Mouse (Mus musculus) forebrain, embryonic 12.5 days (tissue): Measurements from ENCODE around the gene Sirt2. TPM values are rescaled to one million over a fixed set of nuclear protein-coding genes. Genes with fewer than 3 reads are reported as not detected.

Experiments
- ATAC-seq: fragments of 200-750 bp; cut with Nextera tagmentation; 2 replicates; pipeline ENCODE4 v1.8.0; 2017; ENCODE audit warnings: moderate TSS enrichment; ENCODE audit not compliant: low FRiP score
- H3K27ac ChIP-seq: fragments of 300-500 bp; sonication (generic); 2 replicates; pipeline ENCODE4 v1.5.1; 2016; ENCODE audit warnings: mild to moderate bottlenecking
- H3K27me3 ChIP-seq: fragments of 300-500 bp; sonication (generic); 2 replicates; pipeline ENCODE4 v1.6.1; 2016; ENCODE audit warnings: mild to moderate bottlenecking
- H3K36me3 ChIP-seq: fragments of 300-500 bp; sonication (generic); replicated peaks from 2 replicates; pipeline ENCODE4 v1.6.1; 2016; ENCODE audit warnings: mild to moderate bottlenecking
- H3K4me1 ChIP-seq: fragments of 300-500 bp; sonication (generic); 2 replicates; pipeline ENCODE4 v1.6.1; 2016
- H3K4me2 ChIP-seq: fragments of 300-500 bp; sonication (generic); 2 replicates; pipeline ENCODE4 v1.6.1; 2016; ENCODE audit warnings: mild to moderate bottlenecking, moderate library complexity
- H3K4me3 ChIP-seq: fragments of 300-500 bp; sonication (generic); replicated peaks from 2 replicates; pipeline ENCODE4 v1.5.1; 2016; ENCODE audit warnings: mild to moderate bottlenecking
- H3K9ac ChIP-seq: fragments of 300-500 bp; sonication (generic); 2 replicates; pipeline ENCODE4 v1.6.1; 2016; ENCODE audit warnings: mild to moderate bottlenecking
- H3K9me3 ChIP-seq: fragments of 300-500 bp; sonication (generic); 2 replicates; pipeline ENCODE4 v1.6.1; 2016
- WGBS: fragments of 180-500 bp; shearing (Covaris S2); methylation state at CpG from one replicate; pipeline ENCODE4 v1.1.7; 2016; 5-methylcytosine and 5-hydroxymethylcytosine counted together
- polyA plus RNA-seq: library from polyadenylated mRNA; unstranded; fragments of >200 nt; fragmentation: Nextera tagmentation; extraction: Ambion mirVana; gene quantifications from 2 replicates; pipeline ENCODE4 v1.2.1, GENCODE M21; 2016

Gene Sirt2
- polyA plus RNA-seq, 1 experiment from 2014 or later, result 68.3 TPM

DNA sequence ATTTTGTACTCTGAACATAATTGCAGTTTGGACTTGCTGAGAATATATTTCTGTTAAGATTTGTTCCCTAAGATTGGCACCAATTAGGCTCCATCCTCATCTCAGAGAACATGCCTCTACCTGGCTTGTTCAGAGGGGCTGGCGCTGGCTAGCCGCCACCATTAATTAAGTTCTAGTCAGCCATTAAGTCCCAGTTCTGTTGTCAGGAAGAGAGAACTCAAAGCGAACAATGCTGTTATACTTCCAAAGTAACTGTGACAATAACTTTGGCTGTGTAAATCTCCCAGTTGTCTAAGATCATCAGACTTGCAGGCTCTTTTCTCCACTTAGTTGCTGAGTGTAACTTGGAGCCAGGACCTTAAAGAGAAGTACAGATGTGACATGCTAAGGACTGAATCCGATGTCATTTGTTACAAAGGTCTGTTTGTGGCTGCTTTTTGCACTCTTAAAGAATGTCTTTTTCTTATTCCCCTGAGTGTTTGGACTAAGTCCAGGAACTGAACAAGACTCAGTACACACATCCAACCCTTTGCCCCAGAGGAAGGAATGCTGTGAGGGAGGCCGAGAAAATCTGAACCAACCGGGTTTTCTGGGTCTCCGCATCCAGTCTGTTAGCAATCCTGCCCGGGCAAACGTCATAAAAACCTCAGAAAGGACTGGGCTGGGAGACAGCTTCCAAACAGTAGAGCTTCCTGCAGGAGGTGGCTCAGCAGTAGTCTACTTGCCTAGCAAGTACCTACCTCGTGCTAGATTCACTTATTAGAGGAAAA, 35.6 kb downstream of the Sirt2 start:
- Histone ChIP-seq H3K36me3 (no peaks in the 10 kb centered on the region), H3K4me3 (no peak overlapping the region), H3K4me1 (peaks cover 24% of the 10 kb centered on the region), H3K27me3 (no peaks in the 10 kb centered on the region), H3K4me2 (peak overlapping the region; percentile 9; the same call in 1 of the 2 replicates), H3K9ac (no peak overlapping the region), H3K9me3 (no peaks in the 10 kb centered on the region), H3K27ac (peak overlapping the region; percentile 69)
- ATAC-seq, result no peak
- WGBS, result 27% methylated on average over 10 of the region's 10 CpGs

DNA sequence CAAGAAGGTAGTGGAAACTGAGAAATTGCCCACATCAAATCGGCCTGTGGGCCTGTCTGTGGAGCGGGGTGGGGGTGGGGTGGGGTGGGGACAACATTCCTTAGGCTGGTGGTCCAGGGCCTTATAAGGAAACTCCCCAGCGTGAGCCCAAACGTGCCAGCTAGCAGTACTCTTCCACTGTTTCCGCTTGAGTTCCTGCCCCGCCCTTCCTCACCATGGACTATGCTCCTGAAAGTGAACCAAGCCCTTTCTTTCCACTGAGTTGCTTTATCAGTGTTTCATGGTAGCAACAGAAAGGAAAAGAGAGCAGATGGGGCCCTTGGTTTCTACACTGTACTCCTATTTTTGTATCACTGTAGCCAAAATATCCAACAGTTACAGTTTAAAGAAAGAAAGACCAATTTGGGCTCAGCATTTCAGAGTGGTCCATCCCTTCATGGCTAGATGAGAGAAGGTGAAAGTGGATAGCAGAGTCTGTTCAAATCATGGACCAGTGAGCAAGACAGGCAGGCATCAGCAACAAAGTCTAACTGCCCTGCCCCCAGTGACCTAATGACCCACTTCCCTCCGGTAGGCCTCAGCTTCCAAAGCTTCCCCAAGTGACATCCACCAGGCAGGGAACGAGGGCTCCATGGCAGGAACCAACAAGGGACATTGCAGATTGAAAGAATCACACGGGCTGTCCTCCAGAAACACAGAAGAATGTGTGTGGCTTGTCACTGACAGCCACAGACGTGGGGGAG, 36.5 kb downstream of the Sirt2 start:
- Histone ChIP-seq H3K4me3 (no peak overlapping the region), H3K4me1 (peaks cover 29% of the 10 kb centered on the region), H3K36me3 (no peaks in the 10 kb centered on the region), H3K9me3 (no peaks in the 10 kb centered on the region), H3K27me3 (no peaks in the 10 kb centered on the region), H3K9ac (0 out of 2 replicates have a peak overlapping the region, but pooled peaks have one; percentile 0), H3K4me2 (peak overlapping the region; percentile 9), H3K27ac (peak overlapping the region; percentile 69)
- WGBS, result 10% methylated on average over 10 of the region's 10 CpGs
- 0 out of 2 replicates have a peak, but pooled peaks have one; percentile 36 for ATAC-seq

DNA sequence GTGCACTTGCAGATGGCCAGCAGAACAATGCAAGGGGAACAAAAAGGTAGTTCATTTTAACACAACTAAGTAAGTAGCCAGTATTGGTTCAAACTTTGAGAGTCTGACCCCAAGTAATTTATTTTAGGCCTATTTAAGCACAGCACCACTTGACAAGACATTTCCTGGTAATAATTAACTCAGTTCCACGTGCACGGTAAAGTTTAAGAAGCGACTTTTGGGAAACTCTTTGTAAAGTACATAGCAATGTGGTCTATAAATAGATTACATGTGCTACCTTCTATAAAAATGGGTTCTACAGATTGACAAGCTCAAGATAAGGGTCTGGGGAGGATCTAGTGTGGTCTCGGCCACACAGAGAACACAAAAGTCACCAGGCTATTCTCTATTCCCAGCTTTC, 37.2 kb downstream of the Sirt2 start:
- Histone ChIP-seq H3K4me2 (no peak overlapping the region), H3K27ac (no peak overlapping the region), H3K36me3 (no peaks in the 10 kb centered on the region), H3K4me1 (peaks cover 34% of the 10 kb centered on the region), H3K27me3 (no peaks in the 10 kb centered on the region), H3K9me3 (no peaks in the 10 kb centered on the region), H3K9ac (no peak overlapping the region), H3K4me3 (no peak overlapping the region)
- ATAC-seq, result no peak
- WGBS, result 70% methylated on average over 4 of the region's 4 CpGs

DNA sequence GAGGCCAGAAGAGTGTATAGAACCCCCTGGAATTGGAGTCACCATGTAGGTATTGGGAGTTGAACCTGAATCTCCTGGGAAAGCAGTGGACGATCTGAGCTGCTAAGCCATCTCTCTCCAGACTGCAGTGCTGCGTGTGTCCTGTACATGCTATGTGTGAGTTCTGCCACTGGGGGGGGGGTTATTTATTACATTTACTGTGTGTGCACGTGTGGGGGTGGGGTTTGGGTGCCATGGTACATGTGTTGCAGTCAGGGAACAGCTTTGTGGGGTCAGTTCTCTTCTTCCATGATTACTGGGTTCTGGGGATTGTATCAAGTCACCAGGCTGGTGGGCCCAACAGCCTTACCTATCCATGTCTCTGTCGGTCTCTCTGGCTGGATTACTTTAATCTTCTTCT, 40.3 kb downstream of the Sirt2 start:
- H3K4me1 ChIP-seq, result peaks cover 31% of the 10 kb centered on the region

DNA sequence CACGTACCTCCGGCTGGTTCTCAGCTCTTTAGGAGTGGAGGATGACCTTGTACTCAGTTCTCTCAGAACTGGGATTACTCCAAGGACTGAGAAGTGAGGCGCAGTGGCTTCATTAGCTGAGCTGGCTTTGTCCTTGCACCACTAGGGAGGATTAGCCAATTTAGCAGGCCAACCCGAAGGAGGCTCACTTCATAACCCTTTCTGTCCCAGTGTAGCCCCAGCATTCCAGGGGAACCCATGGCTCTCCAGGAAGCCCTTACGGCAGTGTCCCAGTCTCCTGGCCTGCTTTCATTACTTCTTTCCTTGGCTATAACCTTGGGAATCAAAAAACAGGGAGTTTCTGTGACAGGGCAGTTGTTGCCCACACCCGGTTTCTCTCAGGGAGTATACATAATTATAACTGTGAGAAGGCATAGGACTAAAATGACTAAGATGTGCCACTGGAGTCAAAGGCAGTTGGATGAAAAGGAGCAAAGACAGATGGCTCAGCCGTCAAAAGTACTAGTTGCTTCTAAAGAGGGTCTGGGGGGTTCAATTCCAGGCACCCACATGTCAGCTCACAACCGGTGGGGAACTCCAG, 41.2 kb downstream of the Sirt2 start:
- H3K4me1 ChIP-seq, result peaks cover 31% of the 10 kb centered on the region
- H3K9me3 ChIP-seq, result no peaks in the 10 kb centered on the region

More for the DNA sequence above, 40.3 kb downstream of the Sirt2 start:
- H3K9ac ChIP-seq, result no peak overlapping the region
- H3K9me3 ChIP-seq, result no peaks in the 10 kb centered on the region
- H3K4me3 ChIP-seq, result no peak overlapping the region
- H3K4me2 ChIP-seq, result no peak overlapping the region
- H3K27me3 ChIP-seq, result no peaks in the 10 kb centered on the region
- ATAC-seq, result no peak
- 79% methylated on average over 4 of the region's 4 CpGs for WGBS
- H3K36me3 ChIP-seq, result peaks cover under 1% of the 10 kb centered on the region; the same call in 1 of the 2 replicates
- H3K27ac ChIP-seq, result no peak overlapping the region

DNA sequence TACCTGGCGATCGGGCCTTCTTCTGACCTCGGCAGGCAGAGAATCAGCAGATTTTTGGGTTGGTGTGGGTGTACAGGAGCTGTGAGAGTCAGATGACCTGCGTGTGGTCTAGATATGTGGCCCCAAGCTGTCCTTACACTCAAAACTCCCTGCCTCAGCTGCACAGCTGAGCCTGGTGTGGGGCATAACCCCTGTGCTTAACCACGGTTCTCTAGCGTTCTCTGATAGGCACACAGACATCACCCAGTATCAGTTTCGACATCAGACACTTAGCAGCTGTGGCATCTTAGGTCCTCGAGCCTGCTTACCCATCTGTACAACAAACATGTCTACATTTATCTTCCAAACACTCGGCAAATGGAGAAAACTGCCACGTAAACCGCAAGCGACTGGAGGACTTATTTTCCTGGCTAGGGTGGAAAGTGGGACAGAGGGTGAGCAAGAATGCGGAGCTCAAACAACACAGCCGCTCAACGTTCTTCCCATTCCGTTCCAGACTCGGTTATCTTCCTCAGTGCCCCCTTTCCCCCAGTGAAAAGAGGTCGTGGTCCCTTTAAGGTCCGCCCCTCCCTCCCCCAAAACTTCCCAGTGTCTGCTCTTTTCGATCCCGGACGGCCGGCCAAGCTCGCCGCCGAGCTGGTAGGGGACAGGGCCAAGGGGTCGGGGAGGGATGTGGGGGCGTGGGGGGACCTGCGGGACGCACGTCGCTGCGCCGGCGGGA, 41.8 kb downstream of the Sirt2 start, which contains the start of gene Hnrnpl:
Gene Hnrnpl (plus strand): TSS at position 321 of the 721 bp plus-strand sequence.
- peaks cover 31% of the 10 kb centered on the region for H3K4me1 ChIP-seq
- peak; percentile 2 for ATAC-seq

More for the DNA sequence above, 41.2 kb downstream of the Sirt2 start:
- Histone ChIP-seq H3K4me2 (peak overlapping the region; percentile 91), H3K36me3 (peaks cover 9% of the 10 kb centered on the region), H3K27ac (peak overlapping the region; percentile 100), H3K9ac (peak overlapping the region; percentile 94), H3K4me3 (peak overlapping the region; percentile 85), H3K27me3 (no peaks in the 10 kb centered on the region)
- ATAC-seq, result no peak
- WGBS, result 17% methylated on average over 8 of the region's 8 CpGs

DNA sequence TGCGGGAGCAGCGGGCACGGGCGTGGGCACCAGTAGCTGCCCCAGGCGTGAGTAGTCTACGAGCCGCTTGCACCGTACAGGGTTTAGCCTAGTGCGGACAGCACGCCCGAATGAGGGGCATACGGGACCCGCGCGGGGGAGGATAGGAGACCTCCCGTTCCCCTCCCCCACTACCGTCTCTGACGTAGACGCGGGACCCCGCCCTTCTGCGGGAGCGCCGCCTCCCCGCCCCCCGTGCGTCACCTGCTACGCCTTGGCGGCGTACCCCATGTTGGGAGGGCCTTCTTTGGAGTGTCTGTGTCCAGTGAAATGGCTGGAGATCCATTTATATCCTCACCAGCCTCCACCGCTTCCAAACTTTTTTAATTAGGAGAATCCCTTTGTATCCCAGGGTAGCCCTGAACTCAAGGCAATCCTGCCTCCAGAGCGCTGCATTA, 42.4 kb downstream of the Sirt2 start:
- peak; percentile 71 for ATAC-seq
- H3K27me3 ChIP-seq, result no peaks in the 10 kb centered on the region
- no peaks in the 10 kb centered on the region for H3K9me3 ChIP-seq
- H3K36me3 ChIP-seq, result peaks cover 21% of the 10 kb centered on the region
- H3K9ac ChIP-seq, result peak overlapping the region; percentile 94
- peak overlapping the region; percentile 85 for H3K4me3 ChIP-seq
- peaks cover 34% of the 10 kb centered on the region for H3K4me1 ChIP-seq
- H3K27ac ChIP-seq, result peak overlapping the region; percentile 100
- WGBS, result under 1% methylated on average over 31 of the region's 32 CpGs
- H3K4me2 ChIP-seq, result peak overlapping the region; percentile 91

More for the DNA sequence above, 41.8 kb downstream of the Sirt2 start, which contains the start of gene Hnrnpl:
- Histone ChIP-seq H3K27me3 (no peaks in the 10 kb centered on the region), H3K4me2 (peak within 1 kb of the TSS; percentile 91), H3K36me3 (peaks cover 15% of the 10 kb centered on the region), H3K9ac (peak within 1 kb of the TSS; percentile 94), H3K9me3 (no peaks in the 10 kb centered on the region), H3K4me3 (peak within 1 kb of the TSS; percentile 85), H3K27ac (peak within 1 kb of the TSS; percentile 100)
- WGBS, result 3% methylated on average over 35 of the region's 35 CpGs

DNA sequence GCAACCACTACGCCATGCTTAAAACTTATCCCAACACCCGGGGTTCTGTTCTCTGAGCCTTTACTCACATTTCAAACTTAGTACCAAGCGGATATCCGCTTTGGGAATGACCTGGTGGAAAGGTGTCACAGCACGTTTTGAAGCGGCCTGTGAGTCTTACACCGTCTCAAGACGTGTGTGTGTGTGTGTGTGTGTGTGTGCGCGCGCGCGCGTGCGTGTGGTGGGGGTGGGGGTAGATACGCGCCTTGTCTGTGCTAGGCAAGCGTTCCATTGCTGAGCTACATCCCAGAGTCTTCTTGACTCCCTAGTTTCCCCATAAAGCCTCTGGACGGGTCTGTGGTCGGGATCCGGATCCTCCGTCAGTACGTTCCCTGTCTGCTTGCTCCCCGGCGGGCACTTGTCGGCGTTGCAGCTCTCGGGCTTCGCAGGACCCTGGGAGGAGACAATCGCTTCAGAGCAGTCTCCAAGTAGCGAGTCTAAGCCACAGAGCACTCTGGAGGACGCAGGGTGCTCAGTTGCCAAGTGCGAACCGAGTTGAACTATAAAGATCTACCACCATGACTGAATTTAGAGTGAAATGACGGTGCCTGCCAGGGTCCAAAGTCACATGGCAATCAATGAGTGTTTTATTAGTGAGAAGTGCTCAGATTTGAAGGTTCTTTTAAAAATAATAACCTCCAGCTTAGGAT, 43.0 kb downstream of the Sirt2 start:
- H3K36me3 ChIP-seq, result peaks cover 27% of the 10 kb centered on the region
- H3K4me2 ChIP-seq, result peak overlapping the region; percentile 91
- H3K9ac ChIP-seq, result peak overlapping the region; percentile 94
- peaks cover 35% of the 10 kb centered on the region for H3K4me1 ChIP-seq
- H3K27ac ChIP-seq, result peak overlapping the region; percentile 100
- no peaks in the 10 kb centered on the region for H3K27me3 ChIP-seq
- H3K9me3 ChIP-seq, result no peaks in the 10 kb centered on the region
- peak; percentile 30 for ATAC-seq
- WGBS, result under 1% methylated on average over 35 of the region's 35 CpGs
- H3K4me3 ChIP-seq, result peak overlapping the region; percentile 85

DNA sequence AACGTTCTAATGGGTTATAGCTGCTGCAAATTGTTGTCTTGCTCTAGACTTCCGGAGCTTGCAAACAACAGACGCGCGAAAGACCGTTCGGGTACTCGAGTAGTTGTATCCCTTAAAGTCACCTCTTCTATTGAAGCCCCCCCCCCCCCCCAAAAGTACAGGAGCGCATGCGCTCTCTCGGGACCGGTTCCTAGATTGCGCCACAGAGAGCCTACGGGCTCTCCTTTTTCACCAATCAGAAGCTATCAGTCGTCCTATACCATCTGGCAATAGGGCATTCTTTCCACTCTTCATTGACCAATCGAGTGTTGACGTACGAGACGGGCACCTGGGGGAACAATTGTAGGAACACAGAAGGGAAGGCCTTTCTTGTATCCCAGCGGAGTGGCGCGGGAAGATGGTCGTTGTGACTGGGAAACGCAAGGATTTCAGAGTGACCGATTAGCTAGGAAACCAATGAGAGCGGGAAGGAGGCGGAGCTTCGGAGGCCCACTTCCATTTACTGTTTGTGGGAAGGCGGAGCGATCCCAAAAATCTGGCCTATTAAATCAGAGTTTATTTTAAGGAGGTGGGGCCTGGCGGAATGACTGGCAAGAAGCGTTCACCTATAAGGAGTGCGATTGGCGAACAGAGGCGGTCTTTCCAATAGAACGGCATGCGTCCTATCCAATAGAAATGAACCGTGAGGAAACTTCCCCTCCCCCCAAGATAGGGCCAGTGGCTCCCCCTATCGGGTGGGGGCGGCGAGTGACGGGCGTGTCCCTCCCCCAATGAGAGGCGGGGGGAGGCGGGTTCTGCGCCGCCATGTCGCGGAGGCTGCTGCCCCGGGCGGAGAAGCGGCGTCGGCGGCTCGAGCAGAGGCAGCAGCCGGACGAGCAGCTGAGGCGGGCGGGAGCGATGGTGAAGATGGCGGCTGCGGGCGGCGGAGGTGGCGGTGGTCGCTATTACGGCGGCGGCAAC, 43.9 kb downstream of the Sirt2 start:
- Histone ChIP-seq H3K9me3 (no peaks in the 10 kb centered on the region), H3K4me1 (peaks cover 42% of the 10 kb centered on the region), H3K27me3 (no peaks in the 10 kb centered on the region), H3K36me3 (peaks cover 35% of the 10 kb centered on the region), H3K27ac (peak overlapping the region; percentile 100), H3K4me2 (peak overlapping the region; percentile 96), H3K4me3 (peak overlapping the region; percentile 89), H3K9ac (peak overlapping the region; percentile 94)
- ATAC-seq, result peak; percentile 93
- under 1% methylated on average over 69 of the region's 70 CpGs for WGBS

DNA sequence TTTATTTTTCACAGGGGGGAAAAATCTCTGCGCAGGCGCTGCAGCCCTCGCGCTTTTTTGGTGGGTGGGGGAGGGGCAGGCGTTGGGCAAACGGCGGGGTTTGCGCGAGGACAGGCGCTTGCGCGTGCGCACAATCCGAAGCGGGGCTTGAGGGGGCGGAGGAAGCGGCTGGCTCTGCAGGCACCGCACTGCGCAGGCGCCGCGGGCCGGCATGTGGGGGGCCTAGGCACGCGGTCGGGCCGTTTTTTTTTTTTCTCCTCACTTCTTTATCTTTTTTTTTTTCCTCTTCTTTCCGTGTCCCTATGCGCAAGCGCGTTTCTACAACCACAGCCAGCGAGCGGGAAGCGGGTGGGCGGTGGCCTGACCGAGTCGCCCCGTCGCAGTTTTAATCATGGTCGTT, 44.7 kb downstream of the Sirt2 start:
- Histone ChIP-seq H3K4me3 (peak overlapping the region; percentile 89), H3K9ac (peak overlapping the region; percentile 94), H3K4me1 (peaks cover 50% of the 10 kb centered on the region), H3K27me3 (no peaks in the 10 kb centered on the region), H3K9me3 (no peaks in the 10 kb centered on the region), H3K27ac (peak overlapping the region; percentile 99), H3K36me3 (peaks cover 44% of the 10 kb centered on the region), H3K4me2 (peak overlapping the region; percentile 96)
- peak; percentile 31; the same call in 1 of the 2 replicates for ATAC-seq
- WGBS, result under 1% methylated on average over 38 of the region's 40 CpGs
